Mouse (Mus musculus) CD8-positive naive resting alpha-beta T cell, adult 57 days (primary cell): ENCODE results near the gene Nlrp1a. TPM values are rescaled to one million over a fixed set of nuclear protein-coding genes. Genes with fewer than 3 reads are reported as not detected.

Source experiments
- total RNA-seq: library from RNA; stranded (reverse); gene quantifications from one replicate; pipeline ENCODE4 v1.2.4, GENCODE M21; 2023

Gene Nlrp1a
- total RNA-seq, result 2.1 TPM

DNA sequence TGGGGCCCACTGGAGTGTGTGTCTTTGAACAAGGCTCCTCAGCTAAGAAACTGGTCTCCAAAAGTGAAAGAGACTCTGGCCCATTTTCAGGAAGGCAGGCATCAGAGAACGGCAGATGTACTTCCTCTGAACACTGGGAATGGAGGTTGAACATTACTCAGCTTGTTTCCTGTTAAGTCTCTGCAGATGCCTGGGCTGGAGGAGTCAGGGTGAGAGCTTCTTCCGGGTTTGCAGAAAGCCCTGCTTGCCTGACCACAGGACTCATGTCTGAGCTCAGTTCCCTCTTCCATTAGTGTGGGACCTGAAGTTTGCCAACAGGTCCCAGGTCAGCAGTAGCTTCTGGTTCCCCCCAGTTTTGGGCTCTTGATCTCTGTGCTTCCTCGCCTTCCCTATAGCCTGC is at the start of gene Nlrp1a:
Nlrp1a (minus strand) TSS at position 44 of the 400 bp plus-strand sequence.

Other genes with a start within 250 kb of the Nlrp1a start
- 88.2 TPM for gene Nup88, start 174.7 kb downstream of the Nlrp1a start, total RNA-seq
- 38.7 TPM for gene Rpain, start 174.5 kb downstream of the Nlrp1a start, total RNA-seq
- 99.0 TPM for gene C1qbp, start 161.7 kb downstream of the Nlrp1a start, total RNA-seq
- gene Dhx33, start 140.3 kb downstream of the Nlrp1a start, total RNA-seq, result 26.5 TPM
- gene Mis12, start 125.1 kb downstream of the Nlrp1a start, total RNA-seq, result 11.9 TPM
- 25.4 TPM for gene Derl2, start 124.9 kb downstream of the Nlrp1a start, total RNA-seq
- 0.46 TPM for gene 6330403K07Rik, start 111.2 kb downstream of the Nlrp1a start, total RNA-seq
- 1.1 TPM for gene Nlrp1b, start 86.0 kb upstream of the Nlrp1a start, total RNA-seq